Mouse (Mus musculus): Measurements from ENCODE around the gene Olfr1295. TPM values are rescaled to one million over a fixed set of nuclear protein-coding genes. Genes with fewer than 3 reads are reported as not detected.

The Olfr1295 gene
- not detected in 2 replicates for polyA plus RNA-seq (2012; rRNA removed)

DNA sequence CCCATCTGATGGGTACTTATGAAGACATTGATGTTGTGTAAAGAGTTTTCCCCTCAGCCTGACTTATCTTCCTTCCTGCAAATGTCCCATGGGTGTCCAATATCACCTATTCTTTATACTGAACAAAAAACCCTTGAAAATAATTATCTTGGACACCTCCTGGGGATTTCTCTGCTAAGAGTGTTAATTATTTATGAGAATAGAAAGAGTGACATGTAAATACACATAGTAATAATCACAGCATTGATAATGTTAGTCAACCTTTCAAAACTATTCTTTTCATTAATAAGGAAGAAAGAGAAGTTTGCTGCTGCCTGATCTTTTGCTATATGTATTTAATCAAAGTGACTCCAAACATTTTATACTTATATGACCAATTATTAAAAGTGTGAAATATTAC is at the start of gene Olfr1295:
TSS of gene Olfr1295 (minus strand) at position 101 of the 400 bp plus-strand sequence.
- Histone ChIP-seq H3K36me3 (ENCODE audit: control insufficient read depth, insufficient read depth, low read length) (no peaks in the 10 kb centered on the region), H3K4me3 (ENCODE audit: control insufficient read depth, low read depth, low read length) (no peak within 1 kb of the TSS), H3K27ac (ENCODE audit: control insufficient read depth, insufficient read depth, low read depth, low read length) (no peak within 1 kb of the TSS), H3K4me1 (ENCODE audit: control insufficient read depth, insufficient read depth, low read length) (no peaks in the 10 kb centered on the region), H3K27me3 (ENCODE audit: control insufficient read depth, insufficient read depth, low read length) (no peaks in the 10 kb centered on the region)
- TF ChIP-seq CTCF (IDR thresholded peaks at IDR 0.05; ENCODE audit: control insufficient read depth, insufficient read depth, insufficient replicate concordance, low read depth, low read length) = no peak
- no peak for TF ChIP-seq POLR2A (IDR thresholded peaks at IDR 0.05; ENCODE audit: control insufficient read depth, low read depth, low read length)

- no peak for TF ChIP-seq CTCF (IDR thresholded peaks at IDR 0.05; ENCODE audit: control insufficient read depth, insufficient read depth, insufficient replicate concordance, low read depth, low read length)
- TF ChIP-seq POLR2A (IDR thresholded peaks at IDR 0.05; ENCODE audit: control insufficient read depth, low read depth, low read length) = no peak
- Histone ChIP-seq H3K4me3 (ENCODE audit: control insufficient read depth, low read depth, low read length) (no peak within 1 kb of the TSS), H3K36me3 (ENCODE audit: control insufficient read depth, insufficient read depth, low read length) (no peaks in the 10 kb centered on the region), H3K4me1 (ENCODE audit: control insufficient read depth, insufficient read depth, low read length) (no peaks in the 10 kb centered on the region), H3K27ac (ENCODE audit: control insufficient read depth, insufficient read depth, low read depth, low read length) (no peak within 1 kb of the TSS), H3K27me3 (ENCODE audit: control insufficient read depth, insufficient read depth, low read length) (no peaks in the 10 kb centered on the region)
Observed at GRCm38 (mm10) chr2:111540191-111540590, 29.3 kb downstream of the Olfr1295 start, which contains the start of gene Olfr1294. TSS of gene Olfr1294 (minus strand) at chr2:111540291.

DNA sequence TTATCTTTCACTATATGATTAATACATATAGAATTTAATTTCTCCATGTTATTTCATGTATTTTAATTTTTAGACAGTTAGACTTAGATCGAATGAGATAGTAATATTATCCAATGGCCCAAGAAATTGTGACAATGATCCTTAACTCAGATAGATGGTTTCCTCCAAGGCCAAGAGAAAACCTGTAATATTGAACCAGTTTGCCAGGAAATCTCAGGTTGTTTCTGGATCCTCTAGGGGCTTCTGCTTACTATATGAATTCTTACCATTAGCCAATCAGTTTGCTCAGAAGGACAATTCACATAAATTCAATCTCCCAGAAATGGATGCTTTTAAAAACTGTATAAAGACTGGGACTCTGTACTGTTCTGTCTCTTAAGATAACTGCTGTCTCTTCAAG is 44.6 kb downstream of the Olfr1295 start, which contains the start of gene Olfr1293-ps:
TSS of gene Olfr1293-ps (plus strand) at position 301 of the 400 bp plus-strand sequence.
- H3K4me1 ChIP-seq (ENCODE audit: control insufficient read depth, insufficient read depth, low read length) = no peaks in the 10 kb centered on the region
- no peaks in the 10 kb centered on the region for H3K27me3 ChIP-seq (ENCODE audit: control insufficient read depth, insufficient read depth, low read length)
- TF ChIP-seq POLR2A (IDR thresholded peaks at IDR 0.05; ENCODE audit: control insufficient read depth, low read depth, low read length) (no peak), CTCF (IDR thresholded peaks at IDR 0.05; ENCODE audit: control insufficient read depth, insufficient read depth, insufficient replicate concordance, low read depth, low read length) (no peak)
- H3K4me3 ChIP-seq (ENCODE audit: control insufficient read depth, low read depth, low read length) = no peak within 1 kb of the TSS
- H3K27ac ChIP-seq (ENCODE audit: control insufficient read depth, insufficient read depth, low read depth, low read length) = no peak within 1 kb of the TSS
- no peaks in the 10 kb centered on the region for H3K36me3 ChIP-seq (ENCODE audit: control insufficient read depth, insufficient read depth, low read length)

- Histone ChIP-seq H3K27ac (ENCODE audit: control insufficient read depth, insufficient read depth, low read depth, low read length) (no peak overlapping the region), H3K36me3 (ENCODE audit: control insufficient read depth, insufficient read depth, low read length) (no peaks in the 10 kb centered on the region), H3K4me1 (ENCODE audit: control insufficient read depth, insufficient read depth, low read length) (no peaks in the 10 kb centered on the region), H3K27me3 (ENCODE audit: control insufficient read depth, insufficient read depth, low read length) (no peaks in the 10 kb centered on the region), H3K4me3 (ENCODE audit: control insufficient read depth, low read depth, low read length) (no peak overlapping the region)
- no peak for TF ChIP-seq CTCF (IDR thresholded peaks at IDR 0.05; ENCODE audit: control insufficient read depth, insufficient read depth, insufficient replicate concordance, low read depth, low read length)
- TF ChIP-seq POLR2A (IDR thresholded peaks at IDR 0.05; ENCODE audit: control insufficient read depth, low read depth, low read length) = no peak
Observed at GRCm38 (mm10) chr2:111517451-111517850, 52.0 kb downstream of the Olfr1295 start.

Other genes starting within 250 kb of the Olfr1295 start
- 0.06 and 0.19 TPM in 2 replicates for gene Olfr1281, start 243.2 kb downstream of the Olfr1295 start, polyA plus RNA-seq (2012; rRNA removed)
- not detected in 2 replicates for gene Olfr1282, start 233.6 kb downstream of the Olfr1295 start, polyA plus RNA-seq (2012; rRNA removed)
- gene Olfr1283, start 202.9 kb downstream of the Olfr1295 start, polyA plus RNA-seq (2012; rRNA removed) = not detected in 2 replicates
- gene Olfr1284, start 194.2 kb downstream of the Olfr1295 start, polyA plus RNA-seq (2012; rRNA removed) = not detected in 2 replicates
- not detected in 2 replicates for gene Olfr1286, start 146.6 kb downstream of the Olfr1295 start, polyA plus RNA-seq (2012; rRNA removed)
- gene Olfr1287, start 120.5 kb downstream of the Olfr1295 start, polyA plus RNA-seq (2012; rRNA removed) = not detected in 2 replicates
- not detected in 2 replicates for gene Olfr1288, start 95.6 kb downstream of the Olfr1295 start, polyA plus RNA-seq (2012; rRNA removed)
- 0.07 TPM in 1 of 2 replicates, not detected in the other for gene Olfr1289, start 88.9 kb downstream of the Olfr1295 start, polyA plus RNA-seq (2012; rRNA removed)
- gene Olfr1290, start 75.9 kb downstream of the Olfr1295 start, polyA plus RNA-seq (2012; rRNA removed) = not detected in 2 replicates
- gene Olfr1291-ps1, start 72.5 kb downstream of the Olfr1295 start, polyA plus RNA-seq (2012; rRNA removed) = not detected in 2 replicates
- not detected in 2 replicates for gene Olfr1293-ps, start 44.5 kb downstream of the Olfr1295 start, polyA plus RNA-seq (2012; rRNA removed)
- gene Olfr1294, start 29.4 kb downstream of the Olfr1295 start, polyA plus RNA-seq (2012; rRNA removed) = not detected in 2 replicates
- not detected in 2 replicates for gene Olfr1297, start 56.8 kb upstream of the Olfr1295 start, polyA plus RNA-seq (2012; rRNA removed)
- gene Olfr1298, start 79.5 kb upstream of the Olfr1295 start, polyA plus RNA-seq (2012; rRNA removed) = not detected in 2 replicates
- gene Olfr1299, start 91.7 kb upstream of the Olfr1295 start, polyA plus RNA-seq (2012; rRNA removed) = not detected in 2 replicates
- not detected in 2 replicates for gene Olfr1301, start 181.3 kb upstream of the Olfr1295 start, polyA plus RNA-seq (2012; rRNA removed)
- gene Olfr1302, start 207.7 kb upstream of the Olfr1295 start, polyA plus RNA-seq (2012; rRNA removed) = not detected in 2 replicates

Data from testis, adult 2 months (tissue).